Mouse (Mus musculus) 416B (cell line): Measurements from ENCODE around the gene Bclaf3.

ENCODE experiments used
- DNase-seq: peaks from one replicate; pipeline ENCODE4 v3.0.0; 2011; ENCODE audit warnings: low read depth

The Bclaf3 gene

GRCm38 (mm10) chrX:159626907-159627587 lies 100.6 kb downstream of the Bclaf3 start, which contains the start of gene Sh3kbp1:
Gene Sh3kbp1, plus strand, starts transcription at chrX:159627272.
- DNase-seq = peak; percentile 72

GRCm38 (mm10) chrX:159627588-159628566 lies 101.4 kb downstream of the Bclaf3 start:
- DNase-seq = peak; percentile 41

GRCm38 (mm10) chrX:159628629-159629028 lies 102.1 kb downstream of the Bclaf3 start:
- DNase-seq = no peak

- no peak for DNase-seq
These were observed 102.7 kb downstream of the Bclaf3 start for GRCm38 (mm10) chrX:159629203-159629602.

DNA sequence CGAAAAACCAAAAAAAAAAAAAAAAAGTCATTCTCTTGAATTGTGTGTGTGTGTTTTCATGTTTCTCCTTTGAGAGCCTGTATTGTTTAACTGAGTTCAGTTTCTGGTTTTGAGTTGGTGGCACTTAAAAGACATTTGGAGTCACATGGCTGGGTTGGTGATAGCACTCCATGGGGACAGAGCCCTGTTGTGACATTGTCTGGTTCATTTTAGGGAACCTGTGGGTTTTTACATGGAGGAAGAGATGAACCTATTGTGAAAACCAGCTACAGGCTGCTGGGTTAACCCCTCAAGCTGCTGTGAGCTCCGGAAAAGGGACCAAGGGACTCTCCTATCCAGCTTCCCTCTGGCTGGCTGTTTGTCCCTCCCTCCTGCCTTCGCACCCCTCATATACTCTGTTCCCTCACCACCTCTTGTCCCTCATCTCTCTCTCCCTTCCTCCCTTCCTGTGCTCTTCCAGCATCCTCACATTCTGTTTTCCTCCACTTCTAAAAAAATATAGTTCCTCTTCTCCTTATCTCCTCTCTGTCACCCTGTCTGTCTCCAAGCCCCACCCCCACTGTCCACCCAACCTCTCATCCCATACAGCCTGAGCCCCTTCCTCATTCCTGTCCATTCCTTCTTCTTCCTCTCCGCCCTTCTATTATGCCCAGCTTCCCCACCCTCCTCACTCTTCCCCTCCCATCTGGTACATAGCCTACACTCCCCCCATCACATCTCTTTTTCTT lies 112.2 kb downstream of the Bclaf3 start:
- peak; percentile 76 for DNase-seq

- peak; percentile 53 for DNase-seq
These were observed 113.5 kb downstream of the Bclaf3 start for GRCm38 (mm10) chrX:159639991-159640390.
